Mouse (Mus musculus) CH12.LX (cell line): ENCODE results near the gene Sdhb.

Experiments
- CTCF ChIP-seq, 2 experiments: IDR thresholded peaks in 1 of 2; conservative IDR thresholded peaks in 1 of 2; 2 replicates each; pipeline ENCODE4 v1.5.1; 2011 to 2012; ENCODE audit warnings: low read depth in 2 of 2, low read length in 2 of 2, improper control_type of control experiment in 1 of 2, inconsistent platforms in 1 of 2, mild to moderate bottlenecking in 1 of 2, moderate library complexity in 1 of 2
- E2F4 ChIP-seq: IDR thresholded peaks from 2 replicates; pipeline ENCODE4 v1.6.1; 2011; ENCODE audit warnings: low read depth, low read length, improper control_type of control experiment; ENCODE audit not compliant: insufficient replicate concordance
- RCOR1 ChIP-seq: conservative IDR thresholded peaks from 2 replicates; pipeline ENCODE4 v1.6.1; 2012; ENCODE audit warnings: low read depth, mild to moderate bottlenecking, inconsistent platforms, low read length, improper control_type of control experiment
- TCF12 ChIP-seq: IDR thresholded peaks from 2 replicates; pipeline ENCODE4 v1.6.1; 2014; ENCODE audit warnings: low read depth, mild to moderate bottlenecking, inconsistent platforms, low read length, improper control_type of control experiment

- TF ChIP-seq TCF12 (no peak), E2F4 (no peak), CTCF (conservative IDR thresholded peaks at IDR 0.05 in 1 of 2, IDR thresholded peaks at IDR 0.05 in 1 of 2; ENCODE audit: low read depth in 2 of 2, low read length in 2 of 2) (no peak), RCOR1 (no peak)
Measured at GRCm38 (mm10) chr4:140957131-140957702, 3.8 kb upstream of the Sdhb start.
